Mouse (Mus musculus) ovary, postnatal 36 days (tissue): ENCODE data around the gene Pelo.
A peak's percentile ranks its signal among the peaks of the same experiment; 100 is the strongest.

Experiments
- DNase-seq: peaks from one replicate; pipeline ENCODE4 v3.0.0; 2022; ENCODE audit warnings: low spot score, mixed read lengths

Pelo gene

DNA sequence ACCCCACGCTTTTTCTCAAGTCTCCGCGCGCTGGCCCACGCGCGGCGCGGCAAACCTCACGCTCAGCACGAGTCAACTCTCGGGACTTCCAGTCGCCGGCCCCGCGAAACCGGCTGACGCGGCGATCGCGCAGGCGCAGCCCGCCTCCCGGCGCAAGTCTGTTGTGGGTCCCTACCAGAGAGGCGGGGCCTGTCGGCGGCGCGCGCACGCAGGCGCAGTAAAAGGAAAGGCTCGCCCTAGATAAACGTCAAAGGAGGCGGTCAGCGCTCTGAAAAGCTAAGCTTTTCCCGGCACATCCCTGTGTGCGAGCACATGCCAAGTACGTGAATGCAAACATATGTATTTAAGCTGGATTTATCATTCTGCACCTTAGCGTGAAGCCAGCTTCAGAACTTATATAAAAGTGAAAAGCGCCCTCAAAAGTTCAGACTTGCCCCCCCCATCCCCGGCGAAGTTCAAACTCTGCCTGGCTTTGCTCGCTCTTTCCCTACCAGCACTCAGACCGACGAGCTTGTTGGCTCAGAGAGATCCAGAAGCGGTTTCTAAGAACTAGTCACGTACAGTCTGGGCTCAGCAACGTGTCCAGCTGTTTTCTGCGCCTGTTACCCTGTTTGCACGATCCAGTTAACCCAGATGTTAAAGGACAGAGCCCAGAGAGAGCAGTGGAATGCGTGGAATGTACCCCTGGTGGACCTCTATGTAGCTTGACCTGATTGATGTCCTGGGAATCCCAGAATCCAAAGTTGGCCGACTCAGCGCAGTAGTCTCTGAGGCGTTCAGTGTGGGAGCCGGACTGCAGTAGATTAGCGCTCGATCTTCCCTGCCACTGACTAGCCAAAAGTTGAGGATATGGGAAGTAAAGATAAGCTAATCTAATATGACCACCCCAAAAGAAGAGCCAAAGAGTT, at the start of gene Pelo:
Gene Pelo (minus strand): TSS at position 118 of the 908 bp plus-strand sequence.
- peak; percentile 96 for DNase-seq

DNA sequence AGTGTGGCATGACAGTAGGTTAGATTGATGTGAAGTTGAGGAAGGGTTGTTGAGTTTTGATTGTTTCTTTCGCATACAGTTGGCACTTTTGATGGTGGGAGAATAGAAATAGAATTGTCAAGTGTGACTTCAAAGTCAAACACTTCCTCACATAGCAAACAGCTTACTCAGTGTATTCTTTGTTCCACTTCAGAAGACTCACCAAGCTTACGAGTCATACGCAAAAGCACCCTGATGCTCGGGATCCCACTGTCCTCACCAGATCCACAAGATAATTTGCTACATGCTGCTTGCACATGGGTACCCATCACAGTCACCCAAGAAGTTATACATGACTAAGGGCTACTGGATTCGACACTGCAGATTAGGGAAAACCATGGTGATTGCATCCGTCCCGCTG, 48.5 kb upstream of the Pelo start:
- DNase-seq: no peak

DNA sequence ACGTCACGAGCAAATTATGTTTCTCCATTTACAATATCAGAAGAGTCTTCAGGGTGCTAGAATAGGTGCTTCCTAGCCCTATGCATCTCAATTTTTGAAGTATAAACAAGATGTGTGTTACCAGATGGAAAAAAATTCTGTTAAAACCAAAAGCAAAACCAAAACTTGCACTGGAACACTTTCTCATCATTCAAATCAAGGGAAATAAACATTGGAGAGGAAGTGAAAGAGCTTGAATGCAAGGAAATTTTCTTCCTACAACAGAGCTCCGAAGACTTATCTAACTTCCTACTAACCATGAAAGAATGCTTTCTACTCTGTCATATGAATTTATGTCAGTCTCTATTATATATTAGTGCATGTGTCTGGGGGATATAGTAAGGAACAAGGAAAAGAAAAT, 46.8 kb upstream of the Pelo start:
- no peak for DNase-seq

DNA sequence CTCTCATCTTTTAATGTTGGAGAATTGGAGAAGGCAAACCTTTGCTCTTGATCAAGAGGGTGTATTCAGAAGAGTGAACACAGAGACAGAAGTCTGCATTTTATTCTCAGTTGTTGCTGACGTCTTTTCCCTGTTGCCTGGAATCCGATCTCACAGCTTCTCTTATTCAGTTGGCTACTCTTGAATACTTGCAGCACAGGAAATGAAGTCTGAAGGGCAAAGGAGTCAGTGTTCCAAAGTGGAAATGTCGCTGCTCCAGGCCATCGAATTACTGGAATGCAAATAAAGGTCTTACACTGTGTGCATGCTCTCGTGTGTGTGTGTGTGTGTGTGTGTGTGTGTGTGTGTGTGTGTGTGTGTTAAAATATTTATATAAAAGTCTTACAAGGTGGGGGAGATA, 42.4 kb upstream of the Pelo start:
- DNase-seq: no peak

DNA sequence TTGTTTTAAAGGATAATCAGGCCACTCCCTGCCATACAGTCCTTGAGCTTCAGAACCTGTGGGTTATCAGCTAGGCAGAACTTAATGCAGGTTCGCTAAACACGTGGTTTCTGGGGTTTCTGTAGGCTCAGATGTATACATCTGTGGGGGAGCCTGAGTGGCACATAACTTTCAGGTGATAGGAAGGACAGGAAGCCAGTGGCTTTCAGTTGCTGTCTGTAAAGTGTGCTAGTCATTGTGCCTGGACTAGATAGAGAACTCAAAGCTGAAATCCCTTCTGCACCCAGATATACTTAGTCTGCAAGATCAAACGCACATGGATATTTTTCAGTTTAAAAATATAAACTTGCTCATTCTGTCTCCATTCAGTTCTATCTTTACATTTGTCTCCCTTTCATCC, 41.4 kb upstream of the Pelo start:
- no peak for DNase-seq

DNA sequence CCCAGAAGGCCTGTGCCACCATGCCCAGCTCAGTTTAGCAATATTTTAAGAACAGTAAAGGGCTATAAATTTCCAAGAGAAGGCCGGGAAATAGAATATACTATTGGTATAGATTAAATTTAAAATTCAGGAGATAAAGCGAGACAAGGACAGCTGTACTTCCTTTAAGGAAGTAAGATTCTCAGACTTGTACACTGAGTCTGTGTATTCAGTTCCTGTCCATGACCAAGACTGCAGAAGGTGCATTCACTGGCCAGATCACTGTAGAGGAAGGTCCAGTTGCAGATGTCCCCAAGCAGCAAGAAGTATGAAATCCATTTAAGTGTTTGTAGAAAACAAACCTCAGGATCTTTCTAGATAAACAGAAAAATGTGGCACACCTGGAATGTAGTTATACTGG, 40.0 kb upstream of the Pelo start:
- DNase-seq: no peak

DNA sequence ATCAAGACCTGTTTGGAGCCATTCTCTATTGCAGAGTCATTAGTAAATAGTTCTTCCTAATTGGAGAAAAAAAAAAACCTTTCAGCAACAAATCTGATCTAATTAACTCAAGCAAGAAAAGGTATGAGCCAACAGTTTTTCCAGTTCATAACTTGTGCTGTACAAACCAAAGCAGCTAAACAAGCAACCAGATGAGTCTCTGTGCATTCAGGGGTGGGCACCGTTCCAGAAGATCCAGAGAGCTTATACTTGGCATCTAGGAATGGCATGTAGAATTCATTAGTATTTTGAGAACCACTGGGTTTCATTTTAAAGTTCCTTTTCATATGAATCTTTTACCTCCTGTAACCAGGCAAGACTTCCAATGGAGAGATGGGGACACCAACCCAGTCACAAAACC, 37.8 kb upstream of the Pelo start:
- DNase-seq: no peak

DNA sequence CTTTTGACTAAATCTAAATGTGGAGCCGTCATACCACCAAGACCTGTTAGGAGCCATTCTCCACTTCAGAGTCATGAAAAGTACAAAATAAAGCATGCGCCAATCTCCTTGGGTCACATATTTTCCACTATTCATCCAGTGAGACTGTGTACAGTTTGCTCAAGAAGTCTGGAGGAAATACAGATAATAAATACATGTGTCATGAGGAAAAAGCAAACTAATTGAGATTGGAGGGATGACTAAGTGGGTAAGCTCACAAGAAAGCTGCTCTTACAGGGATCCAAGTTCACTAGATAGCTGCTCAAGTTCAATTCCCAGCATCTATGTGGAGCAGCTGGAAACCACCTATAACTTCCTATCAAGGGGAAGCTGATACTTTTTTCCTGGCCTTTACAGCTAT, 36.5 kb upstream of the Pelo start:
- DNase-seq: no peak

DNA sequence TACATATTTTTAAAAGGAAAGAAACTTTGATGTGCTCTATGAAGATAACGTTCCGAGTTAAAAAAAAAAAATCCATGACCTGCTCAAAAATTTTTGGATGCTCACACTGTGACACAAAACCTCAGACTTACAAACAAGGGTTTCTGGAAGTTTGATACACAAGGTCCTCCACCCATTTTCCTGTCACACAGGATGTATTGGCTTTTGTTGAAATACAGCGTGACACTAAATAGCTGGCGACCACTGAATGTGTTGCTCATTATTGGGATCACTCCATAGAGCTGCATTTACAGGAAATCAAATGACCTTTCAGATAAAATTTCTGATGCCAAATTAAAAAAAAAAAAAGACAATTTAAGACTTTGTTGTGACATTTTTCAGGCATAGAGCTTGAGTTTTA, 35.1 kb upstream of the Pelo start:
- no peak for DNase-seq

DNA sequence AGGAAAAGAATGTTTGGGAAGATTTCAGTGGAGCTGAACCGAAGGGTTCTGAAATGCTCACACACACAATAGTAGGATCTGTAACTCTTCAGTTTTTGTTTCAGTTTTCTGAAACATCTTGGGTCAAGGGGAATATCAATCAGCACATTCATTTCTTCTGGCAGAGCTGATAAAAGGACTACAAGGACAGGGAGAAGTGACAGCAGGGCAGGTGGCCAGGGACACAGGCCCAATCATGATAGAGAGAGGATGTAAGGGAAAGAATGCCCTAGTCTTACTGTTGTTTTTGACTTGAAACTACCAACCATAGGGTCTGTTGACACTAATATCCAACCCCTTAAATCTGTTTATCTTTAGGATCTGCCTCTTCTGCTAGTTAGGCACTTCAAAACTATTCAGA, 34.5 kb upstream of the Pelo start:
- DNase-seq: no peak

DNA sequence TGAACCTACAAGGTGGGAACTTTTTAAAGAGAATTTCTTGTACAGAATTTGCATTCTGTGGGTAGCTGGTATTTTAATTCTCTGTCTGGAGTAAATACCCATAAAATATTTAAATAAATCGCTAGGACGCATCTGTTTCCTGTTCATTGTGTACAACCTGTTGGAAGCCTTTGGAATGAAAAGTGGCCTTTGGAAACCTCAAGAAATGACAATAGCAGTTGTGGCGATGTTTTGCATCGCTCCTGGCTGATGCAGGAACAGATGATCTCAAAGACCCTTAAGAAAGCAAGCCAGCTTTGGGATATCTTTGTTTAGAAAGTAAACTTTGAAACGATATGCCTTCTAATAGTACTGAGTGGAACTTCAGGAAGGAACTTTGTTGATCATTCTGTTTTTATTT, 28.8 kb upstream of the Pelo start:
- DNase-seq: no peak

DNA sequence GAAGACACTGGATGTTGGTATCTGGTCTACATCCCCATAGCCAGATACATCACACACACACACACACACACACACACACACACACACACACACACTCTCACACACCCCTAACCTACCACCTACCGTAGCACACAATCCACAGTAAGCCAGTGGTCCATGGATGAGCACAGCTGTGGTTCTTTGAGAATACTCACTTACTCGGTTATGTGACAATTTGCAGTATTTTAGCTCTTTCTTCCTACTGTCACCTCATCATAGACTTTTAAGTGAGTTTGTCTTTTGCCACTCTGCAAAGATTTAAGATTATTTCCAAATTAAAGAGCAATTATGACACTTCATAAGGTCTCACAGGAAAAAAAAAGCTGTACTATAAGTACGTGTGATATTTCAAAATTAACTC, 28.2 kb upstream of the Pelo start:
- DNase-seq: no peak

DNA sequence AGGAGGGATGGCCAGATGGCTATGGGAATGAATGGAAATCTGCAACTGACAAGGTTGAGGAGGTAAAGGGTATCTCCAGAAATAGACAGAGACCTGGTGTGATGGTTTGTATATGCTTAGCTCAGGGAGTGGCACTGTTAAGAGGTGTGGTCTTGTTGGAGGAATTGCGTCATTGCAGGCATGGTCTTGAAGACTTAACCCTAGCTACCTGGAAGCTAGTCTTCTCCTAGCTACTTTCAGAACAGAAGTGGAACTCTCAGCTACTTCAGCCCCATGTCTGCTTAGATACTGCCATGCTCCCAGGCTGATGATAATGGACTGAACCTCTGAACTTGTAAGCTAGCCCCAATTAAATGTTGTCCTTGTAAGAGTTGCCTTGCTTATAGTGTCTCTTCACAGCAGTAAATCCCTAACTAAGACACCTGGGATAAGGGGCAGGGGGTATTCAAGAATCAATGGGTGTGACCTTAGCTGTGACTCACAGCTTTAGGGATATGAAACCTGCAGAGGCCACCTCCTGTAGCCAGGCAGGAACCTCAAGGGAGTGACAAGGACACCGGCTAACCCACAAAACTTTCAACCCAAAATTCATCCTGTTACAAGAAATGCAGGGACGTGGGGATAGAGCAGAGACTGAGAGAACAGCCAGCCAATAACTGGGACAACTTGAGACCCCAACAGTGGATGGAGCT, 27.1 kb upstream of the Pelo start:
- DNase-seq: no peak

DNA sequence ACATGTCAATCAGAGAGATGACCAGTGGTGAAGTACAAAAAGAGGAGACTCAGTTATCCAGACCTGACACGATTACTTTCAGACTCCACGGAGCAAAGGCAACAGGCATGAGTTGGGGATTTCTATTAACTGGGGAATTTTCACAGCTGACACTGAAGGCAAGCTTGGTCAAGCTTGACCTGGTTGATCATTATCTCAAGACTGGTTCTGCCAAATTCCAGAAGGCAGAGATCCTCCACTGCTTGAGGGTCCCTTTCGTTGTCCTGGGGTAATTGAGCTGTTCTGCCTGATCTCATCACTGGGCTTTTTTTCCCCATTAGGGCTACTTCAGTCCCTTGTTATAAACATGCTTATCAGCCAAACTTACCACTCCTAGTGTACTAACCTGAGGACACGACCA, 19.6 kb upstream of the Pelo start:
- DNase-seq: no peak

DNA sequence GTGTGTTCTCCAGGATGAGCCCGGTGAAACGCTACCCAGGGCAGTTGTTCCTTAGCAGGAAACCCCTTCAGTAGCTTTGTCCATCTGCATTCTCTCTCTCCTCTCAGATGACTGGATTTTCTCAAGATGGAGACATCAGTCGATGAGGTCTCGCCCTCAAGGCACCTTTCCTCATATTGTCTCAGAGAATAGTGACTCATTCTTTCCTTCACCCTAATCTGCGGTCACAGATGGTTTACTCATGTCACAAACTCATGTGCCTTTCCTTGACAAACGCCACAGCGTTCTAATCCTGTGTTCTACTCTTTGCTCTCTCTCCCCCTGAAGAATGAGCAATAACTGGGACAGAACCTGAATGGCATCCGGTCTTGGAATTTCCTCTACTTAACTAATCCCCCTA, 17.4 kb upstream of the Pelo start:
- DNase-seq: no peak

DNA sequence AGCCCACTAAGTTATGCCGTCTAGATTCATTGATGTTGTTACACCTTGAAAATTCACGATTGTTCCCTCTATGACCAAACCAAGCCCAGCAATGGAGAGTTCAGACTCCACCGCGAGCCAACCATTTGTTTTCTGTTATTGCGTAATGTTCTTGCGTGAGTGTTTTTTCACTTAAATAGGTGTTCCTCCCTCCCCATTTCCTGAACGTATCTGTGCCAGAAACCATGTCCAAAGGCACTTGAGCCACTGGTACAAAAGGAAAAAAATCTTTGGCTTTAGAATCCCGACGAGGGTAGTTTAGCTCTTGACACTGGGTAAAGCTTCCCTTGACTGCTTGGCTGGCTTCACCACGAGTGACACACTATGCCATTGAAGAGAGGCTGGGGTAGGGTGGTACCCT, 16.2 kb upstream of the Pelo start:
- DNase-seq: no peak

DNA sequence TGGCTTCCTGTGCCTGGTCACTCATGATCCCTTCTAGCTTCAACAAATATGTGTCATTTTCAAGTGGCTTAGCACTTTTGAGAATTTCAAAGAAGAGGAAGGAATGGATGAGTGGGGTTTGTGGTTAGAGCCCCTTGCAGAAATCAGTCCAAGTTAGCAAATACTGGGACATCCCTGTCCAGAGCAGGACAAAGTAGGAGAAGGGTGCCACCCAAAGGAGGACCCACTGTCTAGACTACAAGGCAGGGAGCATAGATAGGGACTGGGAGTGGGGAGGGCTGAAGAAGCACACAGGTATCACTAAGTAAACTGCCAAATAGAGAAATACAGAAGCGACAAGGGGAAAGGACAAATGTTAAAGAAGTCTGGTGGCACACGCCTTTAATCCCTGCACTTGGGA, 12.8 kb upstream of the Pelo start:
- no peak for DNase-seq

DNA sequence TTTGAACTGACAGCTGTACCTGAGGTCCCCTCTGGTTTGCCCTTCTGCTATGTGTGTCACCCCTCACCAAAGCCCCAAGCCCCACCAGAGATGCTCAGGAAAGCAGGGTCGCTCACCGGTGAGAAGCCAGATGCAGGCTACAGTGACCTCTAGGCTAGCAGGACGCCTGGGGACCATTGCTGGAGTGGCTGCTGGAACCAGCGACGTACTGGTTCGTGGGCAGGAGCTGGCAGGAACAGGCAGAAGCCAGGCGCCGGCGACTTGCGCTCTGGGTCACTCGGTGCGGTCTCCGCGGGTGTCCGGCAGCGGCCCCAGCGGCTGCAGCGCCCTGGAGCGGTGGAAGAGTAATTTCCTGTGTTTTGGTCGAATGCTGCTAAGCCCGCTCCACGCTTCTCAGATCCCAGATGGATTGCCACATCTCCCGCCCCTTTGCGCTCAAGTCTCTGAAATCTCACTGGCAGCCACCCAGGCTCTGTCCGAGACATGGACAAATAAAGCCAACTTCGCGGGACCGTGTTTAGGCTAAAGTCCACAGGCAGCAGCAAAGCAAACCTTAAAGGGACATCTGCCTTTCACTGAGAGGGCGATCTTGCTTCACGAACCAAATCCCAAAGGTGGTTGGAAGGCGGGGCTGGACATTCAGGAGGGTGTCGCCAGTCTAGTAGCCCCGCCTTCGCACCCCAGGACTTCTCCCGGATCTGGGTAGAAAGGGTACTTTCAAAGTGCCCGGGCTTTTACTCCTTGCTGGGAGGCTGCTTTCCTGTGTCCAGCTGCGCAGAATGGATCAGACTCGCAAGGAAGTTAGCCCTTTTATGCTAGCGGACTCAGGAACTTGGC, 11.6 kb upstream of the Pelo start, which contains the start of the genes Gm49395 and Itga1:
Gene Gm49395 (minus strand): TSS at position 567 of the 837 bp plus-strand sequence.
Gene Itga1 (minus strand): TSS at position 610 of the 837 bp plus-strand sequence.
- DNase-seq: peak; percentile 74

DNA sequence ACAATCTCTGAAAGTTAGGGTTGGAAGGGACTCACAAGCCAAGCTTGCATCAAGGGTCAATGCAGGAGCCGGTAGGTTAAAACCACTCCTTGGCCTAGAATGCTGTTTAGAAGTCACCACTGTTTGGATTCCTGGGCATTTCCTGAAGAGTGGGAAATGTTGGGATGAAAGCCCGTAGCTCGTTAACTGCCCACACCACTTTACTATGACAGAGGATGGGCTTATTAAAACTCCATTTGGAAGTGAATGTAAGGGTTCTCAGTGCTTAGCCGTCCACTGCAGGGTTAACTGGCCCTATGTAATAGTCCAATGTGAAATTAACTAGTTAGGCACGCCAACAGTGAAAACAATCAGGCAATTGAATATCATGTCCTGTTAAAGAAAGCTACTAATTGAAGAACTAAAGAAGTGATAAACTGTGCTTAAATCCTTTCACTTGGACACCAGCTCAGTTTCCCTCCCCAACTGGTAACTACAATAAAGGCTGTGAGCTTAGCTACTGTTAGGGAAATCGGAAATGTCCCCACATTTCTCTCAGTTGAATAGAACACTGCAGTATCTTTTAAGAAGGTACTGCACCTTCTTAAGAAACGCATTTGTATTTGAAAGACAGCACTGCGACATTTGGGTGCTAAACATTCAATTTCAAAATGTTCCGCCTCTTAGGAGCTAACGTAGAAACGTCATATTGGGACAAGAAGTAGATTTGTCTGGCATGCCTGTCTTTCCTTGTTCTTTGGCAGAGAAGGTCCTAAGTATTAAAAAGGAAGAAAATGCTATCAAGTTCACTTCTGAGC, 10.6 kb upstream of the Pelo start:
- no peak for DNase-seq

DNA sequence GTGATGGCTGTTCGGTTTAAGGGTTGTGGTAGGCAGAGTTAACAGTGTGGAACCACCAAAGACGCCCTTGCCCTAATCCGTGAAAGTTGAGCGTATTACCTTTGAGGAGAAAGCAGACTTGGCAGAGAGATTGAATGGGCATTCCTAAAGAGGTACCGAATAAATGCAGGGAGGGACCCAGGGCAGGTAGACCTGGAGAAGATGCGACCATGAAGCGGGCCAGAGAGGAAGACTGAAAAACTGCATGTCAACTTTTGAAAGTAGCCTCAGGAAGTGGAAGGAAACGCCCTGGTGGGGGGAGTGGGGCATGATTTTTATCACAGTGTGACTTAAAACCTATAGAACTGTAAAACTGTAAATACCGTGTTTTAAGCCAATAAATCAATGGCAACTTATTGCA, 9.4 kb upstream of the Pelo start:
- DNase-seq: no peak

DNA sequence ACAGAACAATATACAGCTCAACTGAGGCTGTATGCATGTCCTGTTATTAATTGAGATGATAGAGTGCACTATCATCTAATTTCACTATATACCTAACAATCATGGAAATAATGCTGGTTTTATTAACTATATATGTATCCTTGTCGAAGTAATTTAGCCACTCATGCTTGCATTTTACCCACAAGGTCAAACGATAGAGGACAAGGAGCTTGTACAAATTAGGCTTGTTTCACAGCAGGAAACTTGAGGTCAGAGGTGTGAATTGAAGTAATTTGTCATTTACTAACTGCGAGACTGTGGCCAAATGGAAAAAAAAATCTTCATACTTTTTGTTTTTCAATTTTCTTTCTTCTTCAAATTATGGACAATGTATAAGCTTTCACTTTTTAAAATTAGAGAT, 8.2 kb upstream of the Pelo start:
- DNase-seq: no peak

DNA sequence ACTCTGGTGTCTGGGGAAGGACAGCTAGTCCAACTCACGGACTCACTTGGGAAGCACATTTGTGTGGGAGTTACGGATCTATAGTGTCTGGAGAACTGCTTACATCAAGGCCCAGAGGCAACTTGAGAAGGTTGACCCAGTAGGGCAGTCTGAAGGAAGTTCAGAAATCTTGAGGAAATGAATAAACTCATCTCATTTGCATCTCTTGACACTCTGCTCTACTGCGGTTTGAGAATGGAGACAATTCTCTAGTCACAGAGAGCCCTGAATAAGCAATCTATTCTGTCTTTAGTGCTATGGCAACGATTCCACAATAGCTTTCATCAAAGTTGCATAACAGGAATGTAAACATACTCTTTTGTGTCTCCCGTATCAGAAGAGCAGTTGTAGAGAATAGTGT, 7.0 kb upstream of the Pelo start:
- no peak for DNase-seq
